Comparison of ENCODE assay signal across 8 mouse cellular contexts in the genomic region with DNA sequence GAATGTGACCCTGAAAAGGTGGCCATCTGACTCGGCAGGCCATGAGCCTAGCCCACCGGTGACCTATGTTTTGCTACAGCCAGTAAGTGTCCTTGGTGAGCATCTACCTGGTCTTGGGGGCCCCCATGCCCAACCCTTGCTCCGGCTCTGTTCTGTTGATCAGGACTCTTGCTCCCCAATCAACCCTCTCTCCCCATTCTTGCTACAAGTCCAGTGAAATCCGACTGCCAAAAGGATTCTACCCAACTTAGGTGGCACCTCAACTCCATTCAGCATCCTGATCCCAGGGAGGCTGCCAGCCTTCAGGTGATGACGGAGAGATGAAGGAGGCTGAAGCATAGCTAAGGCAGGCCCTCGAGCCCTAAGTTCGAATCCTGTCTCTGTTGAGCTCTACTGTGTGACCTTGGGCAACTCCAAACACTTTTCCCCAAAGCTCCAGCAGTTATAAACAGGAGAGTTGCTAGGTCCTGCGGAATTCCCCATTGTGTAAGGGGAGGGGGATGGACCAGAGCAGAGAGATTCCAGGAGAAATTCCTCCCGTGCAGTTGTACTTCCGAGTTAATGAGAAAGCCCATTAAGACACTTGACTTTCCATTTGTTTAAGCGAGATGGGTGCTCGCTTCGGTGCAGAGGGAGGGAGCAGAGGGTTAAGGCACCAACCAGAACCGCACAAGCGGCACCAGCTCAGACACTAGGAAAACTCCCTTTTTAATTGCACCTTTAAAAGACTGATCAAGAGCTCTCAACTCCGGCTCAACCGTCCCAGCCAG. TPM values are rescaled to one million over a fixed set of nuclear protein-coding genes. Genes with fewer than 3 reads are reported as not detected.
DNase-seq lines count a peak whose midpoint lies in the region; ATAC-seq and TF ChIP-seq lines count a peak whose summit lies in the region.

No protein-coding gene starts in this region.

- H3K4me3 ChIP-seq in heart, embryonic 11.5 days (ENCODE audit: low read depth, low read length), result peak overlapping the region; percentile 97
- no peak overlapping the region; the same call in 1 of the 2 replicates for H3K4me3 ChIP-seq in embryonic facial prominence, embryonic 12.5 days
- H3K4me3 ChIP-seq in intestine, postnatal 0 days (ENCODE audit: low read depth, low read length), result peak overlapping the region; percentile 9; the same call in 1 of the 2 replicates

- peak overlapping the region; percentile 90 for H3K4me2 ChIP-seq in heart, embryonic 11.5 days
- peak overlapping the region; percentile 96 for H3K4me2 ChIP-seq in embryonic facial prominence, embryonic 12.5 days (replicated peaks)
- H3K4me2 ChIP-seq in intestine, postnatal 0 days (replicated peaks; ENCODE audit: low read depth), result peak overlapping the region; percentile 98; the same call in 1 of the 2 replicates

- DNase-seq in heart, adult 8-10 months (ENCODE audit: low spot score), result no peak
- DNase-seq in 3T3-L1 (ENCODE audit: low read depth, low spot score) (peak; percentile 3), liver (no peak)
- DNase-seq in right cerebral cortex, adult 2 months (ENCODE audit: low spot score in 2 of 2), result no peak
- no peak for DNase-seq in layer of hippocampus, postnatal 36 days

- ATAC-seq in heart, embryonic 11.5 days (replicated peaks; ENCODE audit: insufficient number of reproducible peaks, low FRiP score, low TSS enrichment), result no peak
- ATAC-seq in embryonic facial prominence, embryonic 12.5 days (ENCODE audit: insufficient number of reproducible peaks, insufficient read depth, low FRiP score, low TSS enrichment), result no peak
- ATAC-seq in intestine, postnatal 0 days, result no peak

- peak overlapping the region; percentile 96 for H3K9ac ChIP-seq in heart, embryonic 11.5 days (ENCODE audit: low read depth, low read length)
- H3K9ac ChIP-seq in embryonic facial prominence, embryonic 12.5 days, result no peak overlapping the region
- no peak overlapping the region for H3K9ac ChIP-seq in intestine, postnatal 0 days (ENCODE audit: low read depth, low read length)

- TF ChIP-seq CTCF in intestine, postnatal 0 days (IDR thresholded peaks at IDR 0.05; ENCODE audit: low read depth), result no peak

- no peaks in the 10 kb centered on the region for H3K36me3 ChIP-seq in heart, embryonic 11.5 days (ENCODE audit: control insufficient read depth, insufficient read depth, low read length)
- no peaks in the 10 kb centered on the region for H3K36me3 ChIP-seq in embryonic facial prominence, embryonic 12.5 days
- no peaks in the 10 kb centered on the region for H3K36me3 ChIP-seq in intestine, postnatal 0 days (ENCODE audit: control insufficient read depth, insufficient read depth)

- no peaks in the 10 kb centered on the region for H3K9me3 ChIP-seq in heart, embryonic 11.5 days (replicated peaks; ENCODE audit: control insufficient read depth, low read length)
- H3K9me3 ChIP-seq in embryonic facial prominence, embryonic 12.5 days, result no peaks in the 10 kb centered on the region
- no peaks in the 10 kb centered on the region for H3K9me3 ChIP-seq in intestine, postnatal 0 days (ENCODE audit: control insufficient read depth)

- peaks cover 63% of the 10 kb centered on the region for H3K4me1 ChIP-seq in heart, embryonic 11.5 days (ENCODE audit: control insufficient read depth, insufficient read depth, low read length)
- peaks cover 55% of the 10 kb centered on the region for H3K4me1 ChIP-seq in embryonic facial prominence, embryonic 12.5 days
- peaks cover 6% of the 10 kb centered on the region; the same call in 1 of the 2 replicates for H3K4me1 ChIP-seq in intestine, postnatal 0 days (replicated peaks; ENCODE audit: control insufficient read depth, insufficient read depth, low read length)

- WGBS in heart, embryonic 11.5 days (ENCODE audit: insufficient replicate concordance), result 40% methylated on average over 17 of the region's 17 CpGs
- 43% methylated on average over 17 of the region's 17 CpGs for WGBS in embryonic facial prominence, embryonic 12.5 days
- WGBS in intestine, postnatal 0 days, result 46% methylated on average over 17 of the region's 17 CpGs

- no peaks in the 10 kb centered on the region; the same call in 1 of the 2 replicates for H3K27me3 ChIP-seq in heart, embryonic 11.5 days (ENCODE audit: control insufficient read depth, insufficient read depth, low read length)
- peaks cover 47% of the 10 kb centered on the region for H3K27me3 ChIP-seq in embryonic facial prominence, embryonic 12.5 days
- peaks cover 27% of the 10 kb centered on the region for H3K27me3 ChIP-seq in intestine, postnatal 0 days (replicated peaks; ENCODE audit: control insufficient read depth, insufficient read depth, low read length)

- H3K27ac ChIP-seq in heart, embryonic 11.5 days (ENCODE audit: low read depth, low read length), result peak overlapping the region; percentile 78
- H3K27ac ChIP-seq in embryonic facial prominence, embryonic 12.5 days, result no peak overlapping the region
- no peak overlapping the region for H3K27ac ChIP-seq in intestine, postnatal 0 days (ENCODE audit: low read depth, low read length)

RNA-seq across cellular contexts. Expression of gene Unc5b, which starts 3.3 kb away (rescaled TPM):
- polyA plus RNA-seq in heart, embryonic 11.5 days (2014; fragmentation: Nextera tagmentation; extraction: Ambion mirVana), result 15.0 and 15.6 TPM in 2 replicates
- total RNA-seq in heart, adult 8-10 months (2022), result 10 to 100 TPM in 3 of 4 experiments, 1 to 10 TPM in 1; 9.6 to 14.5 (median 12.0) TPM
- polyA plus RNA-seq in embryonic facial prominence, embryonic 12.5 days (2016; fragmentation: Nextera tagmentation; extraction: Ambion mirVana), result 5.7 and 6.3 TPM in 2 replicates
- 2.5 and 2.6 TPM in 2 replicates for polyA plus RNA-seq in intestine, postnatal 0 days (2015; fragmentation: Nextera tagmentation; extraction: Ambion mirVana)
- 10 to 100 TPM; 14.0 to 14.1 TPM for total RNA-seq in layer of hippocampus, postnatal 36 days (2021)
